Mouse (Mus musculus): Measurements from ENCODE around the gene Fkrp. TPM values are rescaled to one million over a fixed set of nuclear protein-coding genes. Genes with fewer than 3 reads are reported as not detected.

The Fkrp gene
- polyA plus RNA-seq, 1 experiment from 2014 or later, result 55.1 TPM

DNA sequence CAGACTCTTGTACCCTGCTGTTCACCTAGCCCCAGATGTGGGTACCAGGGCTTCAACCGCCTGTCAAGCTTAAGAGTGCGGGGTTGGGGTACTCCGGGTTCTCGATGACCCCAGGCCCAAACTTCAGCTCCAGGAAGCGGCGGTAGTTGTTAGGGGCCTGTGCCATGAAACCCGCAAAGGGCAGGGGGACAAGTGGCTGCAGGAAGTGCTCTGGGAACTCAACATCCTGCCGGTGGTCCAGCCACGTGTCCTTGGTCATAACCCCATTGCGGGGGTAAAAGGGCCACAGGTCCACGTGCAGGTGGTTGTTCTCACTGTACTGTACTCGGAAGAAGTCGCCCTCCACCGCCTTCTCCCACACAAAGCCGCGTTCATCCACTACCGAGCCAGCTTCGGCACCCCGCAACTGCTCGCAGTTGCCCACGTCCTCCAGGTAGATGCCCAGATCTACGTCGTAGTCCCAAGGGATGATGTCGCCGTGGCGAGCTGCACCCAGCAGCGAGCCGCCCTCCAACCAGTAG is 6.1 kb downstream of the Fkrp start:
- WGBS, result 54% methylated on average over 28 of the region's 28 CpGs

DNA sequence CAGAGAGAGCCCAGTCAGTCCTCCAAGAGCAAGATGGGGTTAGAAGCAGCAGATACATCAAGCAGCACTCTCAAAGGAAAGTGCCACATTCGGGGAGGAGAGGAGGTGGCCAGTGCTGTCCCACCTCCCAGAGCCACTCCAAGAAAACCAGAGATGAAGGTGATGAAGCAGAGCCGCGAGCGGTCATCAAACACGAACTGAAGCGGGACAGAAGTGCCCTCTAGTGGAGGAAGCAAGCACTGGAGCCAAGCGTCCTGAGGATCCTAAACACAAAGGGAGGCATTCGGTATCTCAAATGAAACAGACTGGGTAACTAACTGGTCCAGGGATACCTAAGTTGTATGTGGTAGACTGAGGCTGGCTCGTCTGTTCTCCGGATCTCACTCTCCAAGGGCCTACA is 6.8 kb downstream of the Fkrp start:
- Histone ChIP-seq H3K36me3 (replicated peaks) (no peaks in the 10 kb centered on the region), H3K4me3 (peak overlapping the region; percentile 58; the same call in 1 of the 2 replicates), H3K4me1 (peaks cover 52% of the 10 kb centered on the region), H3K27me3 (replicated peaks) (no peaks in the 10 kb centered on the region), H3K9me3 (no peaks in the 10 kb centered on the region), H3K9ac (no peak overlapping the region), H3K27ac (peak overlapping the region; percentile 95), H3K4me2 (peak overlapping the region; percentile 83)
- WGBS, result 29% methylated on average over 10 of the region's 10 CpGs
- no peak for ATAC-seq (replicated peaks)

More for the DNA sequence above, 6.1 kb downstream of the Fkrp start:
- no peaks in the 10 kb centered on the region for H3K27me3 ChIP-seq (replicated peaks)
- ATAC-seq (replicated peaks), result peak; percentile 14
- H3K9ac ChIP-seq, result peak overlapping the region; percentile 70
- no peaks in the 10 kb centered on the region for H3K36me3 ChIP-seq (replicated peaks)
- H3K4me1 ChIP-seq, result peaks cover 59% of the 10 kb centered on the region
- H3K27ac ChIP-seq, result peak overlapping the region; percentile 95
- H3K4me3 ChIP-seq, result peak overlapping the region; percentile 58
- peak overlapping the region; percentile 83 for H3K4me2 ChIP-seq
- no peaks in the 10 kb centered on the region for H3K9me3 ChIP-seq

DNA sequence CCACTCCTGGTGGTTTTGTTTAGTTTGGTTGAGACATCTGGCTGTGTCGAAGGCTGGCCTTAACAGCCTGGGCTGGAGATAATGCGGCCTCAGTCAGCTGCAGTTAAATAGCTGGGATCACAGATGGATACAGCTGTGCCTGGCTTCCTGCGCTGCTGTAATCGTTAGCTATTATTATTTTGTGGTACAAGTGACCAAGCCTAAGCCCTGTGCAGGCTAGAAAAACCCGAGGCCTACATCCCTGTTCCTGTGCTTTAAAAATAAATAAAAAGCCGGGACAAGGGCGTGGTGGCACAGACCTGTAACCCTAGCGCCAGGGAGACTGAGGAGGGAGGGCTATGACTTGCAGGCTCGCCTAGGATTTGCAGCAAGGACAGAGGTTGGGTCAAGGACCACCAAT is 7.9 kb downstream of the Fkrp start:
- no peak overlapping the region for H3K27ac ChIP-seq
- ATAC-seq (replicated peaks), result no peak
- H3K4me3 ChIP-seq, result no peak overlapping the region
- H3K4me2 ChIP-seq, result no peak overlapping the region
- H3K9me3 ChIP-seq, result no peaks in the 10 kb centered on the region
- no peaks in the 10 kb centered on the region for H3K36me3 ChIP-seq (replicated peaks)
- H3K4me1 ChIP-seq, result peaks cover 41% of the 10 kb centered on the region
- no peaks in the 10 kb centered on the region for H3K27me3 ChIP-seq (replicated peaks)
- WGBS, result 87% methylated on average over 9 of the region's 9 CpGs
- no peak overlapping the region for H3K9ac ChIP-seq

DNA sequence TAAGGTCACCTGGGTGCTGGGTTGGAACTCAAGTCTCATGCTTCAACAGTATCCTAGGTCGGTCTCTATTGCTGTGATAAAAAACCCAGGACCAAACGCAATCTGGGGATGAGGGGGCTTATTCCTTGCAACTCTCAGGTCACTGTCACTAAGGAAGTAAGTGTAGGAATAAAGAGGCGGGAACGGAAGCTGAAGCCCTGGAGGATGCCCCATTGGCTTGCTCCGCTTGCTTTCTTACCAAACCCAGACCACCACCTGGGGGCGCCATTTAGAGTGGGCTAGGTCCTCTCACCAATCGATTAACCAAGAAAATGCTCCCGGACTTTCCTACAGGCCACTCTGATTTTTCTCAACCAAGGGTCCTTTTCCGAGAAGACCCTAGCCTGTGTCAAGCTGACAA is 8.6 kb downstream of the Fkrp start:
- no peaks in the 10 kb centered on the region for H3K9me3 ChIP-seq
- 87% methylated on average over 9 of the region's 9 CpGs for WGBS
- ATAC-seq (replicated peaks), result no peak
- H3K27me3 ChIP-seq (replicated peaks), result no peaks in the 10 kb centered on the region
- H3K36me3 ChIP-seq (replicated peaks), result no peaks in the 10 kb centered on the region
- peaks cover 34% of the 10 kb centered on the region for H3K4me1 ChIP-seq
- H3K27ac ChIP-seq, result no peak overlapping the region
- no peak overlapping the region for H3K9ac ChIP-seq
- no peak overlapping the region for H3K4me2 ChIP-seq
- H3K4me3 ChIP-seq, result no peak overlapping the region

DNA sequence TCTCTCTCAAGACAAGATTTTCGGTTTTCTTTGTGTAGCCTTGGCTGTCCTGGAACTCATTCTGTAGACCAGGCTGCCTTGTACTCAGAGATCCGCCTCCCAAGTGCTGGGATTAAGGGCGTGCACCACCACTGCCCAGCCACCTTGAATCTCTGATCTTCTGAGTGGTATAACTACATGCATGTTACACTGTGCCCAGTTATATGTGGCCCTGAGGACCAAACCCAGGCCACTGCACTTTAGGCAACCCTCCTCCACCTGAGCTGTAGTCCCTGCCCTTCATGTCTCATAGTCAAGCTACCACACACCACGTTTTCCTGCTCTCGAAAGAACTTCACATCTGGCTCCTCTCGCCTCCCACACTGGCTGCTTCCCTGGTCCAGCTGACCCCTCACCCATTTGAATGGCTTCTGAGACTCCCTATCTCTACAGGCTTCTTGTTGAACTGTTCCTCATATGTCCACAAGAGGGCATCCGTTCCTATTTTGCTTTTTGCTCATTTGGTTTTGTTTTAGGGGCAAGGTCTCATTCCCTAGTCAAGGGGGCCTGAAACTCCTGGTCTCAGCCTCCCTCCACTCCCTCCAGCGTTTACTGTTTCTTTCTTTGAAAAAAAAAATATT is 12.0 kb downstream of the Fkrp start:
- no peaks in the 10 kb centered on the region for H3K9me3 ChIP-seq
- no peak overlapping the region for H3K9ac ChIP-seq
- WGBS, result 36% methylated on average over 8 of the region's 8 CpGs
- no peak overlapping the region for H3K4me2 ChIP-seq
- H3K4me1 ChIP-seq, result peaks cover 1% of the 10 kb centered on the region; the same call in 1 of the 2 replicates
- no peak overlapping the region for H3K27ac ChIP-seq
- ATAC-seq (replicated peaks), result 0 out of 2 replicates have a peak, but pooled peaks have one; percentile 35
- no peaks in the 10 kb centered on the region for H3K36me3 ChIP-seq (replicated peaks)
- no peaks in the 10 kb centered on the region for H3K27me3 ChIP-seq (replicated peaks)
- H3K4me3 ChIP-seq, result no peak overlapping the region

DNA sequence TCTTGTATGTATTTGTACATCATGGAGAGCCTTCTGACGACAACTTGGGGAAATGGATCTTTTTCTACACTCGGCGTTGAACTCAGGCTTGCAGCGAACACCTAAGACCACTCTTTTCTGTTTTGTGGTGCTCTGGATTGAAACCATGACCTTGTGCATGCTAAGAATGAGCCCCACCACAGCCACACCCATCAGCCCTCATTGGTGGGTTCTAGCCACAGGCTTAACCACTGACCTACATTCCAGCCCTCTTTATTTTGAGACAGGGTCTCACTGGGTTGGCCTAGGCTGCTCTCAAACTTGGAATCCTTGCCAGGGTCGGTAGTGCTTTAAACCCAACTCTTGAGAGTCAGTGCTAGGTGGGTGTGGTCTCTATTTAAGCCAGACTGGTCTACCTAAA is 21.6 kb downstream of the Fkrp start:
- Histone ChIP-seq H3K9ac (no peak overlapping the region), H3K4me1 (no peaks in the 10 kb centered on the region), H3K9me3 (no peaks in the 10 kb centered on the region), H3K27ac (no peak overlapping the region), H3K36me3 (replicated peaks) (no peaks in the 10 kb centered on the region), H3K4me3 (no peak overlapping the region), H3K4me2 (no peak overlapping the region), H3K27me3 (replicated peaks) (no peaks in the 10 kb centered on the region)
- ATAC-seq (replicated peaks), result no peak
- WGBS, result 92% methylated on average over 5 of the region's 5 CpGs

DNA sequence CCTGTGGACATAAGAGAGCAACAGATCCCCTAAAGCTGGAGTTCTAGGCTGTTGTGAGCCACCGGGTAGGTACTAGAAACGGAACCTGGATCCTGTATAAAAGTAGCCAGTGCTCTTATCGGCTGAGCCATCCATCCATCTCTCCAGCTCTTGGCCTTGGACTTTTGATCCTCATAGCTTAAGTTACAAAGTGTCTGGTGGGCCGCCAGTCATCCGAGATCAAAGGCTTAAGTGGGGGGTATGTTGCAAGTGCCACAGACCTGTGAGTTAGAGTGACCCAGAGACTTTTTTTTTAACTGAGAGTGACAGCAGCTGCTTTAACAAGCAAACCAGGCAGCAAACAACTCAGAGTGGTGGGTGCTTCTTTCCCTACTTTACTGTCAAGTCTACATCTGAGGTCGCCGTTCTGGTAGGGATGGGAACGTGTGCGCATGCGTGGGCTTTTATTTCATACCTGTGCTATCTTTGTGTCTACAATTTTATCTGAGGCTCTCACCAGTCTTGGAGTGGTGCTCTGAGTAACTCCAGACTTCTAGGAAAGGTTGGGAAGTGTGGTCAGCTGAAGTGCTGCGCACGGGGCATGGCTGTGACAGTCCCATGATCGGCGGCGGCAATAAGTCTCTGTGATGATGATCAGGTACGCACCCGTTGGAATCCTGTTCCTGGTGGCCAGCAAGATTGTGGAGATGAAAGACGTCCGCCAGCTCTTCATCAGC is 23.4 kb downstream of the Fkrp start:
- Histone ChIP-seq H3K27ac (no peak overlapping the region), H3K4me1 (no peaks in the 10 kb centered on the region), H3K36me3 (replicated peaks) (no peaks in the 10 kb centered on the region), H3K4me2 (no peak overlapping the region), H3K9ac (no peak overlapping the region), H3K4me3 (no peak overlapping the region), H3K9me3 (no peaks in the 10 kb centered on the region), H3K27me3 (replicated peaks) (no peaks in the 10 kb centered on the region)
- WGBS, result 90% methylated on average over 19 of the region's 19 CpGs
- ATAC-seq (replicated peaks), result no peak

DNA sequence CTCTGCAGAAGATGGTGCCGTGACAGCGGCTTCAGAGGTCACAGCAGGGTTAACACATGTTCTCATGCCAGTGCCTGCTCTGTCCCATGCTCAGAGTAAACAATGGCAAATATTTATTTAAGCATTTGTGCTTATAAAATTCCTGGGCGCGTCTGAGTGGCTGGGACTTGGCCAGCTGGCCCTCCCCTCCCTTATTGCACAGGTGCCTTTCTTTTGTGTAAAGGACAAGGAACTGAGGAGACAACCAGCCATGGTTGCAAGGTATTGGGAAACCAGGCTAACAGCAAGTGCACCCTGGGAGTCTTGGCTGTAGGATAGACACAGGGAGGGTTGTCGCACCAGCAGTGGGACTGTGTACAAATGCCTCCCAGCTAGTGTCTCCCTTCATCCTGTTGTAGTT is 24.2 kb downstream of the Fkrp start:
- H3K27me3 ChIP-seq (replicated peaks), result no peaks in the 10 kb centered on the region
- H3K27ac ChIP-seq, result no peak overlapping the region
- no peak overlapping the region for H3K9ac ChIP-seq
- H3K4me2 ChIP-seq, result no peak overlapping the region
- no peak for ATAC-seq (replicated peaks)
- H3K36me3 ChIP-seq (replicated peaks), result no peaks in the 10 kb centered on the region
- H3K9me3 ChIP-seq, result no peaks in the 10 kb centered on the region
- no peaks in the 10 kb centered on the region for H3K4me1 ChIP-seq
- no peak overlapping the region for H3K4me3 ChIP-seq
- 85% methylated on average over 5 of the region's 5 CpGs for WGBS

DNA sequence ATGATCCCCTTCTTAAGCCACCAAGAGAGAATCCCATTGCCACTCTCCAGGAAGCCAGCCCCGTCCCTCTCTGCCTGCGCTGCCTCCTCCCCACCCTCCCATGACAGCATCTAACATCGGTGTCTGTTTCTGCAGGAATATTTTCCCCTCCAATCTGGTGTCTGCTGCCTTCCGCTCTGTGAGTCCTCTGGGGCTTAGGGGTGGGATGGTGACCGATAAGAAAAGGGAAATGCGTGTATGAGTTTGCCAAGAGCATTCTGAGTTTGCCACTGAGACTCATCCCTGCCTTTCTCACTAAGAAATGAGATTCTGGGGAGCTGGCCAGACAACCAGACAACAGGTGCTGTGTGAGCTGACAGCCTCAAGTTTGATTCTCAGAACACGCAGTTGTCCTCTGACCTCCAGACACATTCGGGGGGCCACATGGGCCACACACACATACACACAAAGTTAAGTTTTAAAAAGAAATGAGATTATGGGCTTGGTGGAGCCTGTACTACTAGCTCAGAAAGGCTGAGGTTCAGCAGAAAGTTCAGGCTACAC is 30.9 kb downstream of the Fkrp start:
- H3K4me2 ChIP-seq, result no peak overlapping the region
- no peaks in the 10 kb centered on the region for H3K36me3 ChIP-seq (replicated peaks)
- H3K4me1 ChIP-seq, result peaks cover 37% of the 10 kb centered on the region
- 84% methylated on average over 8 of the region's 8 CpGs for WGBS
- no peak for ATAC-seq (replicated peaks)
- no peak overlapping the region for H3K27ac ChIP-seq
- H3K4me3 ChIP-seq, result no peak overlapping the region
- no peak overlapping the region for H3K9ac ChIP-seq
- H3K27me3 ChIP-seq (replicated peaks), result 0 out of 2 replicates have a peak, but pooled peaks cover 8% of the 10 kb centered on the region
- H3K9me3 ChIP-seq, result no peaks in the 10 kb centered on the region

DNA sequence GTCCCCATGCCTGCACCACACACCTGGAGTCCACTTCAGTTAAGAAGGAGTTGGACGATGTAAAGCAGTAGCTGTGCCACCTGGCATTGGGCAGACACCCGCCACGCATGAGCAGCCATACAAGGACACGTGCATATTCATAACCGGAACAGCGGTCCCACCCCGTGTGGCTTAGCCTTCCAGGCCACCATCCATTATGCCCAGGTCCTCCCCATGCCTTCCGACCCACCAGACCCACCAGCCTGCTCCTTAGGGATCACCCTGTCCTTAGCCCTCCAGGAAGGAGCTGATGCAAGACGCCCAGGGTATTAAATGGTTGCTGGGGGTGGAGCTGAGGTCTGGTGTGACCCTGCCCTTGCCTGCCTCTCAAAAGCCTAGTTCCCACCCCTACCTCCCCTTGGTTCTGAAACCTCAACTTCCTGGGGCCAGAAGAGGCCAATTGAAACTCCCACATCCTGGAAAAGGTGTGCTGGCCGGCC is 32.0 kb downstream of the Fkrp start:
- WGBS, result 64% methylated on average over 10 of the region's 10 CpGs
- peak overlapping the region; percentile 91; the same call in 1 of the 2 replicates for H3K4me2 ChIP-seq
- no peak for ATAC-seq (replicated peaks)

DNA sequence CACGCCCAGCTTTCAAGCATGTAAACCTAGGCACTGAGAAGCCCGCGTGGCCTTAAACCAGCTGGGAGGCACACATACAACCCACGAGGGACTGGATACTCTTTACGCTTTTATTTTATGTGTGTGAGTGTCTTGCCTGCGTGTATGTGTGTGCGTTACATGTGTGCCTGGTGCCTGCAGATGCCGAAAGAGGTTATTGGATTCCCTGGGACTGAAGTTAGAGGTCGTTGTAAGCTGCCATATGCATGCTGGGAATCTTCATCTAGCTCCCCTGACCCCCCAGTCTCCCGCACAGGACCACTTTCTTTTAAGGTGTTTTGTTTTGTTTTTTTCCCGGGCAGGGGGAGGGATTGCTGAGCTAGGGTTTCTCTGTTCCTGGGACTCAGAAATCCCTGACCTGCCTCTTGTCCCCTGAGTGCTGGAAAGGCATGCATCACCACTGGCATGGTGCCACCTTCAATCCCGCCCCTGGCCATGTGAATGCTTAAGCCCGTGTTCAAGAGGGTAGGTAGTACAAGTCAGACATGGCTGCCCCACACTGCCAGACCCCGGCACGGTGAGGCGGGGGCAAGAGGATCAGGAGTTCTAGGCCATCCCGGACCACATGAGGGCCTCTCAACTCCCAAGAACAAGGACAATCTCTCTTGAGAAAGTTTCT is 32.6 kb downstream of the Fkrp start:
- Histone ChIP-seq H3K9ac (0 out of 2 replicates have a peak overlapping the region, but pooled peaks have one; percentile 8), H3K36me3 (replicated peaks) (no peaks in the 10 kb centered on the region), H3K27me3 (replicated peaks) (0 out of 2 replicates have a peak, but pooled peaks cover 8% of the 10 kb centered on the region), H3K4me2 (peak overlapping the region; percentile 91), H3K4me1 (peaks cover 38% of the 10 kb centered on the region), H3K27ac (no peak overlapping the region), H3K9me3 (no peaks in the 10 kb centered on the region), H3K4me3 (peak overlapping the region; percentile 46; the same call in 1 of the 2 replicates)
- no peak for ATAC-seq (replicated peaks)
- 37% methylated on average over 17 of the region's 17 CpGs for WGBS

More for the DNA sequence above, 32.0 kb downstream of the Fkrp start:
- Histone ChIP-seq H3K4me1 (peaks cover 38% of the 10 kb centered on the region), H3K27ac (no peak overlapping the region), H3K36me3 (replicated peaks) (no peaks in the 10 kb centered on the region), H3K9me3 (no peaks in the 10 kb centered on the region), H3K9ac (no peak overlapping the region), H3K4me3 (no peak overlapping the region), H3K27me3 (replicated peaks) (0 out of 2 replicates have a peak, but pooled peaks cover 8% of the 10 kb centered on the region)

DNA sequence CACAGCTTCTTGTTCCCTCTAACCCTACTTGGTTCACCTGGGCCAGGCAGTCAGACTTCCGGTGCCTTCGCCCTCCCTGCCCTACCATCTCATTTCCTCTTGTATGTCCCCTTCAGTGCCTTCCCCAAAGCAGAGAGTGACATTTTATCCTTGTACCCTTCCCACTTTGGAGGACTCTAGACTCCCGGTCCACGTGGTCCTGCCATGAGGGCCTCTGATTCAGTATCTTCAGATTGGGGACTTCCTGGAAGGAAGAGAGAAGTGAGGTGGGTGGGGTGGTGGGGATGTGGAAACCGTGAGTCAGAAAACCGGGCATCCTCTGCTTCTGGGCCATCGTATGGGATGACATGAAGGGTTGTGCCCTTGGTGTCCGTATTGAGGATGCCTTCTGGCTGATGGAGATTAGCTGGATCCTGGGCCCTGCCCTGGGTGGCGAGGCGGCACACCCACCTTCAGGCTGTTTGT is 33.3 kb downstream of the Fkrp start:
- H3K36me3 ChIP-seq (replicated peaks), result no peaks in the 10 kb centered on the region
- no peak for ATAC-seq (replicated peaks)
- 25% methylated on average over 10 of the region's 10 CpGs for WGBS

More for the DNA sequence above, 33.3 kb downstream of the Fkrp start:
- Histone ChIP-seq H3K9me3 (no peaks in the 10 kb centered on the region), H3K4me1 (peaks cover 38% of the 10 kb centered on the region), H3K27ac (no peak overlapping the region), H3K4me3 (peak overlapping the region; percentile 46), H3K4me2 (peak overlapping the region; percentile 91), H3K9ac (0 out of 2 replicates have a peak overlapping the region, but pooled peaks have one; percentile 8), H3K27me3 (replicated peaks) (0 out of 2 replicates have a peak, but pooled peaks cover 8% of the 10 kb centered on the region)

Measured in midbrain, embryonic 15.5 days (tissue).